In the genomic region with DNA sequence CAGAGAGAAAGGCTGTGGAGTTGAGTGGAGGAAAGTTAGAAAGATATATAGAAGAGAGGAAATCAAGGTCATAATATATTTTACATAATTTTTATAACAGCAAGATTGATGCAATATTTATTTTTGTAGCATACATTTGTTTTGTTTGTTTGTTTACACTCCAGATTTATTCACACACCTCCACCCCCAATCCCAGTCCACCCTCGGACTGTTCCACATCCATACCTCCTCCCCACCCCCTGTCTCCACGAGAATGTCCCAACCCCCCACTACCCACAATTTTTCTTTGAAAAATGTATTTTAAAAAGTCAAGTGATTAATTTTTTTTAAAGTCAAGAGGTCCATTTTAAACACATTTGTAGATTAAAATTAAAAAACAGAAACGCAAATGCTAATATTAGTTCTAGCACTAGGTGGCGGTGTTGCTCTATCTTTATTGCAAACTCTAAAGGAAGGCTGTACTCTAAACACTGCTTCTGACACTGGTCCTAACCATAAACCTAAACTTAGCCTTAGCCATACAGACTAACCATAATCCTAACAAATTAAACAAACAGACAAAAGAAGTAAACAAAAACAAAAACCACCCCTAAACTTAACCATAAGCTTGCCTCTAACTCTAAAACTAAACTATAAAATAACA, we compare ENCODE assay signal across 7 mouse cellular contexts.
DNase-seq lines count a peak whose midpoint lies in the region; ATAC-seq and TF ChIP-seq lines count a peak whose summit lies in the region.

No protein-coding gene starts in this region.

- no peak; the same call in 1 of the 2 replicates for ATAC-seq in limb, embryonic 11.5 days (ENCODE audit: insufficient number of reproducible peaks, low FRiP score, low TSS enrichment, low read depth)
- no peak for ATAC-seq in intestine, postnatal 0 days

- H3K27me3 ChIP-seq in limb, embryonic 11.5 days (ENCODE audit: control insufficient read depth, insufficient read depth, low read length) = no peaks in the 10 kb centered on the region
- H3K27me3 ChIP-seq in limb, embryonic 10.5 days (ENCODE audit: low read depth, poor library complexity, severe bottlenecking) = no peaks in the 10 kb centered on the region
- no peaks in the 10 kb centered on the region for H3K27me3 ChIP-seq in intestine, postnatal 0 days (replicated peaks; ENCODE audit: control insufficient read depth, insufficient read depth, low read length)

- peak; percentile 76 for TF ChIP-seq CTCF in intestine, postnatal 0 days (IDR thresholded peaks at IDR 0.05; ENCODE audit: low read depth)

- no peaks in the 10 kb centered on the region for H3K9me3 ChIP-seq in limb, embryonic 11.5 days (ENCODE audit: control insufficient read depth, low read length)
- no peaks in the 10 kb centered on the region for H3K9me3 ChIP-seq in limb, embryonic 10.5 days (replicated peaks)
- no peaks in the 10 kb centered on the region for H3K9me3 ChIP-seq in intestine, postnatal 0 days (ENCODE audit: control insufficient read depth)

- H3K36me3 ChIP-seq in limb, embryonic 11.5 days (ENCODE audit: control insufficient read depth, insufficient read depth, low read length) = no peaks in the 10 kb centered on the region
- H3K36me3 ChIP-seq in limb, embryonic 10.5 days = no peaks in the 10 kb centered on the region
- H3K36me3 ChIP-seq in intestine, postnatal 0 days (ENCODE audit: control insufficient read depth, insufficient read depth) = no peaks in the 10 kb centered on the region

- no peak overlapping the region for H3K27ac ChIP-seq in limb, embryonic 11.5 days (replicated peaks; ENCODE audit: low read depth, low read length)
- no peak overlapping the region for H3K27ac ChIP-seq in limb, embryonic 10.5 days
- no peak overlapping the region for H3K27ac ChIP-seq in intestine, postnatal 0 days (ENCODE audit: low read depth, low read length)

- H3K4me1 ChIP-seq in limb, embryonic 11.5 days (ENCODE audit: control insufficient read depth, insufficient read depth, low read length) = no peaks in the 10 kb centered on the region
- no peaks in the 10 kb centered on the region for H3K4me1 ChIP-seq in limb, embryonic 10.5 days
- no peaks in the 10 kb centered on the region for H3K4me1 ChIP-seq in intestine, postnatal 0 days (replicated peaks; ENCODE audit: control insufficient read depth, insufficient read depth, low read length)

- peak; percentile 42 for DNase-seq in limb, embryonic 11.5 days (ENCODE audit: low spot score)
- no peak for DNase-seq in limb, embryonic 10.5 days (ENCODE audit: low spot score)
- peak; percentile 78 for DNase-seq in NIH3T3 (ENCODE audit: low read depth)
- peak; percentile 61 for DNase-seq in embryo, embryonic 10 days (ENCODE audit: low spot score)
- peak; percentile 51 for DNase-seq in lung, postnatal 36 days
- peak; percentile 1 for DNase-seq in thymus, postnatal 25 days

- no peak overlapping the region for H3K4me2 ChIP-seq in limb, embryonic 11.5 days (ENCODE audit: low read depth, severe bottlenecking)
- H3K4me2 ChIP-seq in intestine, postnatal 0 days (replicated peaks; ENCODE audit: low read depth) = no peak overlapping the region

- no peak overlapping the region for H3K9ac ChIP-seq in limb, embryonic 11.5 days (ENCODE audit: low read length)
- H3K9ac ChIP-seq in intestine, postnatal 0 days (ENCODE audit: low read depth, low read length) = no peak overlapping the region

- WGBS in limb, embryonic 11.5 days = 23% methylated on average over 4 of the region's 4 CpGs
- 23% methylated on average over 4 of the region's 4 CpGs for WGBS in limb, embryonic 10.5 days
- 16% methylated on average over 4 of the region's 4 CpGs for WGBS in intestine, postnatal 0 days

- no peak overlapping the region for H3K4me3 ChIP-seq in limb, embryonic 11.5 days (ENCODE audit: low read depth, low read length)
- H3K4me3 ChIP-seq in limb, embryonic 10.5 days = no peak overlapping the region
- no peak overlapping the region for H3K4me3 ChIP-seq in intestine, postnatal 0 days (ENCODE audit: low read depth, low read length)
